Mouse (Mus musculus): ENCODE measurements around the gene Nrgn.

- TF ChIP-seq CTCF (IDR thresholded peaks at IDR 0.05; ENCODE audit: borderline replicate concordance, insufficient read depth, low read length): no peak
- no peak for TF ChIP-seq POLR2A (IDR thresholded peaks at IDR 0.05; ENCODE audit: low read depth, low read length)
Observed at GRCm38 (mm10) chr9:37569231-37569835, 16.6 kb upstream of the Nrgn start.

Measured in embryonic fibroblast, embryonic 13.5 days (primary cell).